13 mouse cellular contexts compared by ENCODE assay signal in genomic region chr1:19951680-19952248, GRCm38 (mm10).
DNase-seq lines count a peak whose midpoint lies in the region; ATAC-seq and TF ChIP-seq lines count a peak whose summit lies in the region.
"Had no signal": no experiment of that assay in that cellular context is flagged by ENCODE, and none has a peak within 500 bp of the region (broad histone marks: within the 10 kb centered on the region; RNA-seq: fewer than 3 reads in every experiment).

No protein-coding gene starts in this region.

- H3K4me3 ChIP-seq in stomach, embryonic 16.5 days (replicated peaks; ENCODE audit: low read length), result no peak overlapping the region
- H3K4me3 ChIP-seq in stomach, postnatal 0 days (ENCODE audit: low read depth, low read length), result no peak overlapping the region
- H3K4me3 ChIP-seq in hindbrain, embryonic 10.5 days, result peak overlapping the region; percentile 11; the same call in 1 of the 2 replicates
- no peak overlapping the region for H3K4me3 ChIP-seq in midbrain, embryonic 12.5 days
- no peak overlapping the region for H3K4me3 ChIP-seq in neural tube, embryonic 15.5 days (replicated peaks)

- TF ChIP-seq CTCF in stomach, postnatal 0 days (IDR thresholded peaks at IDR 0.05; ENCODE audit: low read depth), result no peak

- no peak for ATAC-seq in stomach, embryonic 16.5 days (ENCODE audit: insufficient read depth, low FRiP score)
- no peak for ATAC-seq in stomach, postnatal 0 days (ENCODE audit: low FRiP score, low TSS enrichment)
- peak; percentile 64 for ATAC-seq in midbrain, embryonic 12.5 days (ENCODE audit: low FRiP score, low read depth)
- peak; percentile 31; the same call in 1 of the 2 replicates for ATAC-seq in neural tube, embryonic 15.5 days (ENCODE audit: low FRiP score)
- no peak for ATAC-seq in cerebellum, adult (ENCODE audit: insufficient number of reproducible peaks, low FRiP score, low TSS enrichment)
- ATAC-seq: intestine, postnatal 0 days had no signal

- H3K36me3 ChIP-seq in stomach, embryonic 16.5 days (ENCODE audit: control insufficient read depth, insufficient read depth, low read length), result no peaks in the 10 kb centered on the region
- no peaks in the 10 kb centered on the region for H3K36me3 ChIP-seq in stomach, postnatal 0 days (ENCODE audit: control insufficient read depth, insufficient read depth, low read length)
- H3K36me3 ChIP-seq in hindbrain, embryonic 10.5 days, result no peaks in the 10 kb centered on the region
- no peaks in the 10 kb centered on the region for H3K36me3 ChIP-seq in midbrain, embryonic 12.5 days
- H3K36me3 ChIP-seq in neural tube, embryonic 15.5 days, result no peaks in the 10 kb centered on the region

- no peaks in the 10 kb centered on the region for H3K4me1 ChIP-seq in stomach, embryonic 16.5 days (ENCODE audit: control insufficient read depth, insufficient read depth, low read length)
- H3K4me1 ChIP-seq in stomach, postnatal 0 days (replicated peaks; ENCODE audit: control insufficient read depth, insufficient read depth), result no peaks in the 10 kb centered on the region
- peaks cover 22% of the 10 kb centered on the region for H3K4me1 ChIP-seq in hindbrain, embryonic 10.5 days (replicated peaks)
- no peaks in the 10 kb centered on the region; the same call in 1 of the 2 replicates for H3K4me1 ChIP-seq in midbrain, embryonic 12.5 days
- peaks cover 9% of the 10 kb centered on the region; the same call in 1 of the 2 replicates for H3K4me1 ChIP-seq in neural tube, embryonic 15.5 days

- H3K27me3 ChIP-seq in stomach, embryonic 16.5 days (ENCODE audit: control insufficient read depth, insufficient read depth, low read length), result no peaks in the 10 kb centered on the region
- H3K27me3 ChIP-seq in stomach, postnatal 0 days (ENCODE audit: control insufficient read depth, insufficient read depth, low read length), result no peaks in the 10 kb centered on the region
- no peaks in the 10 kb centered on the region for H3K27me3 ChIP-seq in hindbrain, embryonic 10.5 days (ENCODE audit: insufficient read depth, poor library complexity, severe bottlenecking)
- peaks cover 12% of the 10 kb centered on the region for H3K27me3 ChIP-seq in midbrain, embryonic 12.5 days
- no peaks in the 10 kb centered on the region for H3K27me3 ChIP-seq in neural tube, embryonic 15.5 days (replicated peaks)

- 64% methylated on average over 8 of the region's 8 CpGs for WGBS in stomach, embryonic 16.5 days
- 55% methylated on average over 8 of the region's 8 CpGs for WGBS in stomach, postnatal 0 days
- 30% methylated on average over 8 of the region's 8 CpGs for WGBS in hindbrain, embryonic 10.5 days
- WGBS in midbrain, embryonic 12.5 days, result 13% methylated on average over 8 of the region's 8 CpGs
- 11% methylated on average over 8 of the region's 8 CpGs for WGBS in neural tube, embryonic 15.5 days

- H3K9me3 ChIP-seq in stomach, embryonic 16.5 days (replicated peaks; ENCODE audit: control insufficient read depth, low read length), result no peaks in the 10 kb centered on the region
- no peaks in the 10 kb centered on the region for H3K9me3 ChIP-seq in stomach, postnatal 0 days (ENCODE audit: control insufficient read depth, low read length)
- H3K9me3 ChIP-seq in hindbrain, embryonic 10.5 days, result no peaks in the 10 kb centered on the region
- H3K9me3 ChIP-seq in midbrain, embryonic 12.5 days, result no peaks in the 10 kb centered on the region
- no peaks in the 10 kb centered on the region for H3K9me3 ChIP-seq in neural tube, embryonic 15.5 days (replicated peaks)

- H3K4me2 ChIP-seq in stomach, embryonic 16.5 days (ENCODE audit: low read depth, low read length), result 0 out of 2 replicates have a peak overlapping the region, but pooled peaks have one; percentile 1
- H3K4me2 ChIP-seq in stomach, postnatal 0 days (replicated peaks; ENCODE audit: low read depth), result no peak overlapping the region
- peak overlapping the region; percentile 37 for H3K4me2 ChIP-seq in midbrain, embryonic 12.5 days (replicated peaks)
- peak overlapping the region; percentile 35 for H3K4me2 ChIP-seq in neural tube, embryonic 15.5 days

- no peak for DNase-seq in stomach, postnatal 0 days (ENCODE audit: low spot score)
- DNase-seq in hindbrain, embryonic 10.5 days (ENCODE audit: low spot score), result no peak
- DNase-seq in retina, postnatal 1 day, result no peak
- no peak for DNase-seq in cerebellum, postnatal 36 days
- DNase-seq: adrenal gland, postnatal 10 days; heart, postnatal 10 days; lung, postnatal 14 days had no signal

- H3K9ac ChIP-seq in stomach, embryonic 16.5 days (ENCODE audit: low read length), result no peak overlapping the region
- no peak overlapping the region for H3K9ac ChIP-seq in stomach, postnatal 0 days (ENCODE audit: low read length)
- H3K9ac ChIP-seq in midbrain, embryonic 12.5 days (replicated peaks), result no peak overlapping the region
- no peak overlapping the region for H3K9ac ChIP-seq in neural tube, embryonic 15.5 days (replicated peaks)
- H3K9ac ChIP-seq: liver, embryonic 14.5 days had no signal

- H3K27ac ChIP-seq in stomach, embryonic 16.5 days (ENCODE audit: low read length), result no peak overlapping the region
- no peak overlapping the region for H3K27ac ChIP-seq in stomach, postnatal 0 days (replicated peaks)
- H3K27ac ChIP-seq in hindbrain, embryonic 10.5 days, result peak overlapping the region; percentile 18; the same call in 1 of the 2 replicates
- no peak overlapping the region for H3K27ac ChIP-seq in midbrain, embryonic 12.5 days (replicated peaks)
- no peak overlapping the region for H3K27ac ChIP-seq in neural tube, embryonic 15.5 days (replicated peaks)
- H3K27ac ChIP-seq: liver, embryonic 14.5 days had no signal

- TF ChIP-seq EP300 in stomach, postnatal 0 days (optimal IDR thresholded peaks at IDR 0.05), result no peak

Comparison
In these comparisons a context has a peak if more than half of its experiments do, and no peak if none do; other contexts are left out.
1. ATAC-seq: peak in midbrain, embryonic 12.5 days (single experiment) and neural tube, embryonic 15.5 days (single experiment); none in stomach, embryonic 16.5 days (single experiment), stomach, postnatal 0 days (single experiment) and cerebellum, adult (single experiment).